Mouse (Mus musculus): ENCODE results near the gene Cpa2.

The Cpa2 gene

GRCm38 (mm10) chr6:30541009-30541799 lies at the start of gene Cpa2:
Gene Cpa2 (plus strand): TSS chr6:30541582.
- no peak for DNase-seq (ENCODE audit: low read depth, low spot score)

DNA sequence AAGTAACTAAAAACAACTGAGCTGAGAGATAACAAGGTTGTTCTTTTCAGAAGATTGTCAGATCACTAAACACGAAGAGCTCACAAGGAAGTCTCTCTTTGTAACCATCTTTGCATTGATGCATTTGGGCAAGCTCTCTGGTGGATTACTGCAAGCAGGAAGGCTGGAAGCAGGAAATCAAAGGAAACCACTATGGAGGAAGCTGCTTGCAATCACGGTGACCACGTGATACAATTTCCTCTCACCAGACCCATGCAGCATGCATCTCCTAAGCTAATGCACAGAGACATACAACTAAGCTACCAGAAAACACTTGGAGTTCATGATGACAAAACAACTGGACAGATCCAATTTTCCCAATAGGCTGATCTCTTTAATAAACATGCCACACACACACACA lies 42.3 kb upstream of the Cpa2 start:
- DNase-seq (ENCODE audit: low read depth, low spot score) = no peak

- no peak for DNase-seq (ENCODE audit: low read depth, low spot score)
Observed at GRCm38 (mm10) chr6:30508824-30509223, 32.6 kb upstream of the Cpa2 start.

DNA sequence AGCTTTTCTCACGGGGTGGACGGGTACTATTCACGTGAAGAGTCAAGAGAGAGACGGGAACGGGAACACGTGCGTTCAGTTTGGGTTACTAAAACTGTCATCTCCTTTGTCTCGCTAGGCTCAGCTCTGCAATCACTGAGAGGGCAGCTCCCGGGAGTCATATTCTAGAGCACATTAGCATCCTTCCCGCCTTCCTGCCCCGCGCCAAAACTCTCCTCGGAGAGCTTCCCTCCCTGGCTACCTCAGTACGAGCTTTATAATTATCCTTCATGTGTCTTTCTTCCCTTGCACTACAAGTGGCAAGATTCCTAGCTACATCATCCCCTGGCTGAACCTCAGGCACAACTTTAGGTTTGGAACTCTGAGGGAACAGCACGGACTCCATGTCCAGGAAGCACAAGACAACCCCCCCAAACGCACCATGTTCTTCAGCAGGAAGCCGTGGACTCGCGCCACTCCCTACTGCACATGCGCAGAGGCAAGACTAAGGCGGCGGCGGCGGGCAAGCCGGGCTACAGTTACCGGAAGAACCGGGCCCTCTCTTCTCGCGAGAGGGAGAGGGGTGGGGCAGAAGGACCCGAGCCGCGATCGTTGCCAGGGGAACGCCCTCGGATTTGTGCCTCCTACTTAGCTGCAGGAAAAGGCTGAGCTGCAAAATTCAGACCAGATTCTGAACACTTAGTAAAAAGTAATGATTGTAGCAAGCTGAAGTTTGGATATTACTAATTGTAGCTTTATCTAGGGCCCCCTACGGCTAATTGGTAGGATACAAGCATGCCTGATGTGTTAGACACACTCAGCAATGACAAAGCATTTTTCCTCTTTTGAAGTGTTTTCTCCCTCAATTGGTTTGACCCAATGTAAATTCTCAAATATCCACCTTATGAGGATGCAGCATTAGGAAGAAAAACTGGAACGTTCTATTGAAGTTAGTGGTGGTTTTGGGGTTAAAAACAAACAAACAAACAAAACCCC lies 31.8 kb upstream of the Cpa2 start, which contains the start of the genes Tmem209 and Ssmem1:
Gene Tmem209, minus strand, starts transcription at position 519 of the 975 bp plus-strand sequence.
Gene Ssmem1, plus strand, starts transcription at position 585 of the 975 bp plus-strand sequence.
- peak; percentile 98 for DNase-seq (ENCODE audit: low read depth, low spot score)

- DNase-seq (ENCODE audit: low read depth, low spot score) = no peak
Observed at GRCm38 (mm10) chr6:30510291-30510690, 31.1 kb upstream of the Cpa2 start.

DNA sequence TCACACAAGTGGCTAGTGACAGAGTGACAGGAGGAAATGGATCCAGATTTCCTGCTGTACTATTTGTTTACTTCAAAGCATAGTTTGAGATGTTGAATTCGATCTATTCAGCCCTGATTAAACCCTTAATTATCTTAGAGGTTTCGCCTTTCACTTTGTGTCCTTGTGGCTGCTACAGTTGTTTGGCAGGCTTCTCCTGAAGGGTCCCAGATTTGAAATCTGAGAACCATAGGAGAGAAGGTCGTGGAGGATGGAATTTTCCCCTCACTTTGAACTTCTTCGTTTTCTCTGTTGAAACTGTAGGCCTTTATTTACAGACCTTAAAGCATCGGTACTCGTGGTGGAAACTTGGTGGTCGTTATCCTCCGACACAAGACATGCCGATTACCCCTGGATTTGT lies 27.1 kb upstream of the Cpa2 start:
- DNase-seq (ENCODE audit: low read depth, low spot score) = no peak

DNA sequence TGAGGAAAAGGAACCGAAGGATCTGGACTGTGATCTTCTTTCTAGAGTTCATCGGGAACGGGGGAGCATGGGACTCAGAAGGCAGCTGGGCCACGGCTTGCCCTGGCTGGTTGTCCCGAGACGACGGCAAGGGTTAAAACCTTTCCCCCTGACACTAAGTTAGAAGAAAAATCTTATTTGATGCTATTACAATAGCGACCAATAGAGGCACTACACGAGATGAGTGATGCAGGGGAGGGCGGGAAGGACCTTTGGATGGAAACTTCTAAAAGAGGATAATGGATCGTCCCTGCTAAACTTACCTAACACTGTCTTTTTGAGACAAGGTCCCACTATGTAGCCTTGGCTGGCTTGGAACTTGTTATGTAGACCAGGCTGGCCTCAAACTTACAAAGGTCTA lies 21.0 kb upstream of the Cpa2 start:
- DNase-seq (ENCODE audit: low read depth, low spot score) = no peak

GRCm38 (mm10) chr6:30525456-30526332 lies 15.7 kb upstream of the Cpa2 start:
- no peak for DNase-seq (ENCODE audit: low read depth, low spot score)

GRCm38 (mm10) chr6:30526586-30527515 lies 14.5 kb upstream of the Cpa2 start:
- DNase-seq (ENCODE audit: low read depth, low spot score) = no peak

DNA sequence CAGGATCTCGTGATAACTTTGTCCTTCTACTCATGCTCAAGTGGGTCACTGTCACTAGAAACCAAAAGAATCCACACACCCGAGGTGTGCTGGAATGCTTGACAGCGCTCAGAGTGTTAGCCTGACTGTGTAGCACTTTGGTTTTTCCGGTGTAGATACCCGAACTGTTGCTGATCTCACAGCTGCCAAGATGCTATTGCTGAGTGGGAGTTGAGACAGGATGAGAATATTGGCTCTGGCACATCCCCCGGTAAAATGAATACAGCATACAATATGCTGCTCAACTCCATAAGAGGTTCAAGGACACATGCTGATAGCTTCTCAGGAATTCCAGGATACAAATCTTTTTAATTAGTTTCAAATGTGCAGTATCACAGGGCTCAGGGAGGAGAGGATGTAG lies 12.6 kb upstream of the Cpa2 start:
- no peak for DNase-seq (ENCODE audit: low read depth, low spot score)

DNA sequence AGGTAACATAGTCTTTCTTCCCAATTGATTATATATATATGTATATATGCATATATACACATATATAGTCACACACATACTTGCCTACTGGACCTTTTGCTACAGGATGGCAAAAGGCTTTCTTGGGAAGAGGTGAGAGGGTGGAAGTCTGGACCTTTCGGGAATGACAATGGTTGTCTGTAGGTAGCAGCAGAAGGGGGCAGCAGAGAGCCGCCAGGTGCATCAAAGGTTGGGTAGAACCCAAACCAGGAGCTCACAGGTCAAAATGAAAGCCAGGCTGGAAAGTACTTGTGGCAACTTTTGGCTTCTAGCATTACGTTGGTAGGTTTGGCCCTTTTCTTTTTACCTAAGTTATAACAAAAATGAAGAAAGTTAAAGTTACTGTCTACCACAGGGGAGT lies 6.0 kb upstream of the Cpa2 start:
- no peak for DNase-seq (ENCODE audit: low read depth, low spot score)

GRCm38 (mm10) chr6:30538240-30538639 lies 3.1 kb upstream of the Cpa2 start:
- no peak for DNase-seq (ENCODE audit: low read depth, low spot score)

DNA sequence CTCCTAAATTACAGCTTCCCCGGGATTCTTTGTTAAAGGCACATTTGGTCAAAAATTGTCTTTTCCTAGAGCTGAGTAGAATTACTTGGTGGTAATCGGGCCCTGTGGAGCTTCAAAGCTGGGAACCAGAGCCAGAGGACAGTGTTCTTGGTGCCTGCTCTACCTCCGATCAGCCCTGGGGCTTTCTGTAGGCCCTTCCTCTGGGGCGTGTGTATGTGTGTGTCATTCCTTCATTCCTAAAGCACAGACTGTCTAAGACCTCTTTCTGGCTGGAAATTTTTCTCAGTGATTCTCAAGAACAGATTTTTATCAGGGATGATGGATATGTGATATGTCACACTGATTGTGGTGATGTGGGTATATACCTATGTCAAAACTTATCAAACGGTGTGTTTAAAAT lies 2.6 kb upstream of the Cpa2 start:
- no peak for DNase-seq (ENCODE audit: low read depth, low spot score)

GRCm38 (mm10) chr6:30542277-30542676 lies 895 bp downstream of the Cpa2 start:
- DNase-seq (ENCODE audit: low read depth, low spot score) = no peak

DNA sequence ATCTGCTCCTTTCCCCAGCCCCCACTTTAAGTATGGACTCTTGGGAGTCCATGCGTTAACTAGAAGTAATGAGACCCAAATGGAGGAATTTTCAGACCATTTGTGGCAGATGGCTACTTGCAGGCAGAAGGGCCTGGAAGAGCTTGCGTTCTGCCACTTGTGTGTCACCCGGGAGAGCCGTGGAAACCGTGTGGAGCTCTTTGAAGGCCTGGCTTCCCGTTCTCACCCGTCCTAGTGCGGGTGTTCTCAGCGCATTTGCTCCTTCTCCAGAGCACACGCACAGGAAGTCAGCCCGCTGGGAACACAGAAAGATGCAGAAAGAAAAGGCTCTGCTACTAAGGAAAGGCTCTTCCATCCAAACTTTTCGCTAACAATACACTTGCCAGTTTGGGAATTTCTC lies 1.7 kb downstream of the Cpa2 start:
- DNase-seq (ENCODE audit: low read depth, low spot score) = no peak

GRCm38 (mm10) chr6:30543851-30544250 lies 2.5 kb downstream of the Cpa2 start:
- DNase-seq (ENCODE audit: low read depth, low spot score) = no peak

- DNase-seq (ENCODE audit: low read depth, low spot score) = no peak
Observed at GRCm38 (mm10) chr6:30545689-30546088, 4.3 kb downstream of the Cpa2 start.

DNA sequence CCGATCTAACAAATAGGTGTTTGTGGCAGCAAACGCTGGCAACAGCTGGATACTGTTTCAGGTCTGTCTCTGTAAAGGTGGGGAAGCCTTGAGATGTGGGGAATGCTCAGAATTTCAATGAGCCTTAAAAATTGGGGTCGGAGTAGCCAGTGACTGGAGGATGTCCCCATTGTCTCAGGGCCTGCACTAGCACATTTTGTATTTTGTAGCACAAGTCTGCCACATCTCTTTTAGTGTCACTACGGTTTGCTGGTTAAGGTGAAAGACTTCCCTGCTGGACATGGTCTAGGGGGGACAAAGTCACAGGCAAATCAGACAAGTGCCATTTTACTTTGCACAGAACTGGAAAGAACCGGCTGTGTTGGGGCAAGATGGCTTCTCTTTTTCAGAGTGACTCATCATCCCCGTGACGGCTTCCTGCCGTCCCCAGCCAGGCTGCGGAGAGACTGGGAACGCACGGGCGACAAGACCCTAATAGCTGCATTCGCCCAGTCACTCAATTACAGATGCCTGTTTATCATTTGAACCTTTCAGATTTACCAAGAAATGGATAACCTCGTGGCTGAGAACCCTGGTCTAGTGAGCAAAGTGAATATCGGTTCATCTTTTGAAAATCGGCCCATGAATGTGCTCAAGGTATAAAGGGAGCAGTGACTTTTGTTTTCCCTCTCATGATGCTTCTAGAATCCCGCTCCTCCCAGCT lies 5.3 kb downstream of the Cpa2 start:
- no peak for DNase-seq (ENCODE audit: low read depth, low spot score)

DNA sequence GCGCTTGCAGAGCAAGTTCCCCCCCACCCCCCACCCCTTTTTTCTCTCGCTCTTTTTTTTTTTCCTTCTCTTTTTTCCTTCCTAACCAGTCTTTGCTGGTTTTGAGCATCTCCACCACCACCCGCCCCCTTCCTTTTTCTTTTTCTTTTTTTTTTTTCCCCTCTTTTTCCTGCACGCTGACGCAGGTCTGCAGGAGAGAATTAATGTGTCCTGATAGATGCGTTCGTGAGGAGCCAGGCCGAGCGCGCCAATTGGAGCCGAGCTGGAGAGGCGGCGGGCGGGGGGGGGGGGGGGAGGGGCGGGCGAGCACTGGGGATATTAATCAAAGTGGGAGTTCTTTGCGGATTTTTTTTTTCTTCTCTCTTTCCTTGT lies 5.9 kb downstream of the Cpa2 start:
- no peak for DNase-seq (ENCODE audit: low read depth, low spot score)

Data from c-Kit-negative CD71-positive TER-119-positive erythroid progenitor cells, embryonic 14.5 days (primary cell).